Mouse (Mus musculus) CH12.LX (cell line): ENCODE measurements around the gene Mt4. TPM values are rescaled to one million over a fixed set of nuclear protein-coding genes. Genes with fewer than 3 reads are reported as not detected.

Experiments
- DNase-seq: peaks from one replicate; pipeline ENCODE4 v3.0.0-alpha.2; 2013; ENCODE audit errors: extremely low read depth
- H3K27ac ChIP-seq: 2 replicates; pipeline ENCODE4 v1.5.1; 2012; ENCODE audit warnings: low read depth, mild to moderate bottlenecking, control low read depth, moderate library complexity; ENCODE audit not compliant: insufficient read depth
- H3K27me3 ChIP-seq: replicated peaks from 2 replicates; pipeline ENCODE3; 2012; ENCODE audit warnings: inconsistent platforms
- H3K36me3 ChIP-seq, 2 experiments: replicated peaks in 1 of 2; 2 replicates each; pipeline versions ENCODE3 to v1.6.1; 2012; ENCODE audit warnings: inconsistent platforms in 1 of 2, low read length in 1 of 2, mild to moderate bottlenecking in 1 of 2, mixed read lengths in 1 of 2, moderate library complexity in 1 of 2; ENCODE audit not compliant: control insufficient read depth in 1 of 2, insufficient read depth in 1 of 2
- H3K4me1 ChIP-seq, 2 experiments: 2 replicates each; pipeline ENCODE4 v1.6.1; 2012; ENCODE audit warnings: inconsistent platforms in 1 of 2, moderate library complexity in 1 of 2; ENCODE audit not compliant: insufficient read depth in 2 of 2, control insufficient read depth in 1 of 2
- H3K4me2 ChIP-seq: 2 replicates; pipeline ENCODE4 v1.6.1; 2012; ENCODE audit warnings: low read depth, mild to moderate bottlenecking, control low read depth; ENCODE audit not compliant: poor library complexity, insufficient read depth, severe bottlenecking
- H3K4me3 ChIP-seq, 3 experiments: fragments of 150-350 bp in 1 of 3; sonication (generic) in 1 of 3; replicated peaks in 1 of 3; 2 replicates each; pipeline versions ENCODE3 to v1.5.1; 2011 to 2012; ENCODE audit warnings: low read depth in 2 of 3, low read length in 2 of 3, mild to moderate bottlenecking in 2 of 3, moderate library complexity in 2 of 3, control low read depth in 1 of 3, improper control_type of control experiment in 1 of 3, inconsistent platforms in 1 of 3, mixed read lengths in 1 of 3; ENCODE audit not compliant: poor library complexity in 1 of 3
- H3K79me2 ChIP-seq: replicated peaks from 2 replicates; pipeline ENCODE4 v1.6.1; 2012; ENCODE audit warnings: mild to moderate bottlenecking, moderate library complexity; ENCODE audit not compliant: control insufficient read depth, poor library complexity, insufficient read depth, severe bottlenecking; ENCODE audit errors: extremely low read depth
- H3K9ac ChIP-seq: 2 replicates; pipeline ENCODE4 v1.6.1; 2012; ENCODE audit warnings: low read depth, mild to moderate bottlenecking, control low read depth, moderate library complexity; ENCODE audit not compliant: insufficient read depth
- H3K9me3 ChIP-seq: replicated peaks from 2 replicates; pipeline ENCODE3; 2012; ENCODE audit warnings: low read length, inconsistent platforms, mixed read lengths
- BHLHE40 ChIP-seq: IDR thresholded peaks from 2 replicates; pipeline ENCODE4 v1.6.1; 2011; ENCODE audit warnings: mild to moderate bottlenecking, low read depth, low read length, improper control_type of control experiment
- CHD1 ChIP-seq: IDR thresholded peaks from 2 replicates; pipeline ENCODE4 v1.6.1; 2012; ENCODE audit warnings: low read depth, low read length, improper control_type of control experiment, inconsistent platforms
- CTCF ChIP-seq, 2 experiments: IDR thresholded peaks in 1 of 2; conservative IDR thresholded peaks in 1 of 2; 2 replicates each; pipeline ENCODE4 v1.5.1; 2011 to 2012; ENCODE audit warnings: low read depth in 2 of 2, low read length in 2 of 2, improper control_type of control experiment in 1 of 2, inconsistent platforms in 1 of 2, mild to moderate bottlenecking in 1 of 2, moderate library complexity in 1 of 2
- ELF1 ChIP-seq: IDR thresholded peaks from 2 replicates; pipeline ENCODE4 v1.6.1; 2014; ENCODE audit warnings: low read depth, mild to moderate bottlenecking, inconsistent platforms, low read length, improper control_type of control experiment
- JUN ChIP-seq: IDR thresholded peaks from 2 replicates; pipeline ENCODE4 v1.6.1; 2011; ENCODE audit warnings: low read depth, mild to moderate bottlenecking, low read length, improper control_type of control experiment, moderate library complexity; ENCODE audit not compliant: insufficient read depth
- JUND ChIP-seq: conservative IDR thresholded peaks from 2 replicates; pipeline ENCODE4 v1.6.1; 2011; ENCODE audit warnings: low read depth, low read length, improper control_type of control experiment
- MAX ChIP-seq: IDR thresholded peaks from 2 replicates; pipeline ENCODE4 v1.6.1; 2011; ENCODE audit warnings: low read length, improper control_type of control experiment
- MAZ ChIP-seq: IDR thresholded peaks from 2 replicates; pipeline ENCODE4 v1.6.1; 2012; ENCODE audit warnings: low read depth, mild to moderate bottlenecking, inconsistent platforms, low read length, improper control_type of control experiment, moderate library complexity
- MEF2A ChIP-seq: IDR thresholded peaks from 2 replicates; pipeline ENCODE4 v1.6.1; 2014; ENCODE audit warnings: low read depth, mild to moderate bottlenecking, inconsistent platforms, low read length, improper control_type of control experiment, borderline replicate concordance
- MXI1 ChIP-seq: IDR thresholded peaks from 2 replicates; pipeline ENCODE4 v1.6.1; 2011; ENCODE audit warnings: mild to moderate bottlenecking, low read depth, low read length, improper control_type of control experiment
- NELFE ChIP-seq: IDR thresholded peaks from 2 replicates; pipeline ENCODE4 v1.6.1; 2011; ENCODE audit warnings: low read depth, low read length, improper control_type of control experiment
- NRF1 ChIP-seq: IDR thresholded peaks from 2 replicates; pipeline ENCODE4 v1.6.1; 2014; ENCODE audit warnings: low read depth, mild to moderate bottlenecking, inconsistent platforms, low read length, improper control_type of control experiment, moderate library complexity
- PAX5 ChIP-seq: IDR thresholded peaks from 2 replicates; pipeline ENCODE4 v1.6.1; 2012; ENCODE audit warnings: low read length, inconsistent platforms, mixed read lengths
- POLR2AphosphoS2 ChIP-seq: IDR thresholded peaks from 2 replicates; pipeline ENCODE4 v1.6.1; 2011; ENCODE audit warnings: low read depth, low read length, improper control_type of control experiment
- RAD21 ChIP-seq: IDR thresholded peaks from 2 replicates; pipeline ENCODE4 v1.6.1; 2011; ENCODE audit warnings: low read depth, mild to moderate bottlenecking, low read length, improper control_type of control experiment, moderate library complexity
- SIN3A ChIP-seq: IDR thresholded peaks from 2 replicates; pipeline ENCODE4 v1.6.1; 2012; ENCODE audit warnings: low read length, improper control_type of control experiment, inconsistent platforms
- TBP ChIP-seq: conservative IDR thresholded peaks from 2 replicates; pipeline ENCODE4 v1.6.1; 2011; ENCODE audit warnings: low read depth, low read length, improper control_type of control experiment
- TCF12 ChIP-seq: IDR thresholded peaks from 2 replicates; pipeline ENCODE4 v1.6.1; 2014; ENCODE audit warnings: low read depth, mild to moderate bottlenecking, inconsistent platforms, low read length, improper control_type of control experiment
- USF1 ChIP-seq: IDR thresholded peaks from 2 replicates; pipeline ENCODE4 v1.6.1; 2014; ENCODE audit warnings: low read depth, mild to moderate bottlenecking, inconsistent platforms, low read length, improper control_type of control experiment
- ZC3H11A ChIP-seq: IDR thresholded peaks from 2 replicates; pipeline ENCODE4 v1.6.1; 2012; ENCODE audit warnings: low read depth, mild to moderate bottlenecking, inconsistent platforms, low read length, improper control_type of control experiment
- ZMIZ1 ChIP-seq: IDR thresholded peaks from 2 replicates; pipeline ENCODE4 v1.6.1; 2012; ENCODE audit warnings: low read depth, mild to moderate bottlenecking, inconsistent platforms, low read length, improper control_type of control experiment
- dilution Hi-C: fragments of 300-500 bp; cut with MboI; formaldehyde crosslinking; loops from 2 replicates; pipeline ENCODE4 v1.14.3; 2020; ENCODE audit warnings: low sequenced_read_pairs; ENCODE audit not compliant: extremely low pct_unique_long_range_greater_than_20kb, extremely low pct_ligation_motif_present
- in situ Hi-C: fragments of 300-500 bp; cut with MboI; formaldehyde crosslinking; loops from 3 replicates; pipeline ENCODE4 v1.14.3; 2019; ENCODE audit warnings: low sequenced_read_pairs, low pct_ligation_motif_present, low pct_unique_long_range_greater_than_20kb, mixed read lengths
- polyA plus RNA-seq: library from polyadenylated mRNA; unstranded; fragments of >175 nt; gene quantifications from 2 replicates; pipeline ENCODE4 v1.2.1, GENCODE M21; 2012; ENCODE audit warnings: low read depth; ENCODE audit not compliant: insufficient read length
- total RNA-seq, 2 experiments: library from RNA; depleted of rRNA; stranded (reverse); fragments of 300-350 nt in 1 of 2; fragments of >200 nt in 1 of 2; gene quantifications; 2 replicates each; pipeline ENCODE4 v1.2.3; 2012 to 2014

Gene Mt4
- total and polyA plus RNA-seq, 3 experiments, result not detected

- peak overlapping the region; percentile 56 for H3K4me2 ChIP-seq
- H3K4me3 ChIP-seq, result peak overlapping the region; percentile 33 to 83 (median 58)
- H3K36me3 ChIP-seq, result no peaks in the 10 kb centered on the region
- TF ChIP-seq ELF1, result no peak
- no peak for TF ChIP-seq JUND
- TF ChIP-seq ZC3H11A, result no peak
- TF ChIP-seq BHLHE40, result peak; percentile 35; the same call in 1 of the 2 replicates
- TF ChIP-seq CHD1, result no peak
- no peak for TF ChIP-seq MAX
- no peak for TF ChIP-seq MAZ
- TF ChIP-seq ZMIZ1, result peak; percentile 98
- peak; percentile 20; the same call in 1 of the 2 replicates for TF ChIP-seq MXI1
- peak; percentile 6; the same call in 1 of the 2 replicates for TF ChIP-seq MEF2A
- TF ChIP-seq NRF1, result no peak
- TF ChIP-seq TBP, result no peak
- peak; percentile 93; the same call in 1 of the 2 replicates for TF ChIP-seq POLR2AphosphoS2
- TF ChIP-seq USF1, result no peak
- peak; percentile 99 for TF ChIP-seq NELFE
- TF ChIP-seq TCF12, result no peak
- no peak for TF ChIP-seq PAX5
- no peak for TF ChIP-seq JUN
- peak; percentile 31 for TF ChIP-seq SIN3A
- H3K4me1 ChIP-seq, result peaks cover 9 to 18% of the 10 kb centered on the region in 2 experiments
- H3K79me2 ChIP-seq, result no peaks in the 10 kb centered on the region; the same call in 1 of the 2 replicates
- peak overlapping the region; percentile 67 for H3K27ac ChIP-seq
- dilution Hi-C loops, result no loop called here
- H3K9me3 ChIP-seq, result peaks cover 2% of the 10 kb centered on the region
- H3K9ac ChIP-seq, result peak overlapping the region; percentile 81
- peaks cover 77% of the 10 kb centered on the region for H3K27me3 ChIP-seq
- no peak for DNase-seq
- in situ Hi-C loops, result no loop called here
These were observed 36.1 kb downstream of the Mt4 start for GRCm38 (mm10) chr8:94172809-94173732.

- H3K27ac ChIP-seq, result no peak overlapping the region
- H3K9ac ChIP-seq, result peak overlapping the region; percentile 81; the same call in 1 of the 2 replicates
- no peaks in the 10 kb centered on the region for H3K36me3 ChIP-seq
- no peak for TF ChIP-seq TBP
- TF ChIP-seq RAD21, result no peak
- TF ChIP-seq JUN, result no peak
- TF ChIP-seq PAX5, result no peak
- no peak for TF ChIP-seq MAZ
- peak in 1 of 2 experiments; percentile 47; a peak in 2 of 4 replicates for TF ChIP-seq CTCF (conservative IDR thresholded peaks at IDR 0.05 in 1 of 2, IDR thresholded peaks at IDR 0.05 in 1 of 2; ENCODE audit: low read depth in 2 of 2, low read length in 2 of 2)
- in situ Hi-C loops (no loop called here), dilution Hi-C loops (no loop called here)
- no peaks in the 10 kb centered on the region; the same call in 1 of the 2 replicates for H3K79me2 ChIP-seq
- peaks cover 2% of the 10 kb centered on the region for H3K9me3 ChIP-seq
- no peak for DNase-seq
- peaks cover 81% of the 10 kb centered on the region for H3K27me3 ChIP-seq
- peak overlapping the region; percentile 56 for H3K4me2 ChIP-seq
- peaks cover 9 to 21% of the 10 kb centered on the region in 2 experiments for H3K4me1 ChIP-seq
- peak overlapping the region in 2 of 3 experiments; percentile 58 to 83 for H3K4me3 ChIP-seq
These were observed 36.9 kb downstream of the Mt4 start for GRCm38 (mm10) chr8:94173848-94174403.
